Mouse (Mus musculus) G1E (cell line): ENCODE data around the gene Chd5. TPM values are rescaled to one million over a fixed set of nuclear protein-coding genes. Genes with fewer than 3 reads are reported as not detected.
A peak's percentile ranks its signal among the peaks of the same experiment; 100 is the strongest.

Experiments
- ATAC-seq: 2 replicates; pipeline ENCODE4 v1.8.0; 2016; ENCODE audit warnings: mild to moderate bottlenecking; ENCODE audit not compliant: insufficient number of reproducible peaks, poor library complexity, low FRiP score, severe bottlenecking; ENCODE audit errors: extremely low read depth
- DNase-seq: peaks from one replicate; pipeline ENCODE4 v3.0.0; 2012; ENCODE audit warnings: low spot score
- H3K27me3 ChIP-seq: 2 replicates; pipeline ENCODE4 v1.6.1; 2012; ENCODE audit warnings: mild to moderate bottlenecking, low read length, inconsistent platforms; ENCODE audit not compliant: insufficient read depth
- H3K36me3 ChIP-seq: replicated peaks from 2 replicates; pipeline ENCODE3; 2012; ENCODE audit warnings: mild to moderate bottlenecking, inconsistent platforms
- H3K4me1 ChIP-seq: 2 replicates; pipeline ENCODE4 v1.6.1; 2012; ENCODE audit warnings: low read depth, low read length, inconsistent platforms, mixed read lengths; ENCODE audit not compliant: insufficient read depth
- H3K4me3 ChIP-seq: 2 replicates; pipeline ENCODE4 v1.5.1; 2012; ENCODE audit warnings: low read depth, mild to moderate bottlenecking, inconsistent platforms, low read length, moderate library complexity, mixed read lengths
- H3K9me3 ChIP-seq: replicated peaks from 2 replicates; pipeline ENCODE4 v1.6.1; 2012; ENCODE audit warnings: inconsistent platforms
- CTCF ChIP-seq: IDR thresholded peaks from 2 replicates; pipeline ENCODE4 v1.5.1; 2012; ENCODE audit warnings: low read depth, low read length, inconsistent platforms, mixed read lengths
- GATA1 ChIP-seq: IDR thresholded peaks from 2 replicates; pipeline ENCODE4 v1.6.1; 2012; ENCODE audit warnings: borderline replicate concordance, low read length, inconsistent platforms, mixed read lengths
- GATA2 ChIP-seq: IDR thresholded peaks from 2 replicates; pipeline ENCODE4 v1.6.1; 2012; ENCODE audit warnings: low read depth, low read length, inconsistent platforms, borderline replicate concordance
- POLR2AphosphoS5 ChIP-seq: IDR thresholded peaks from 2 replicates; pipeline ENCODE4 v1.6.1; 2012; ENCODE audit warnings: low read depth, low read length, inconsistent platforms; ENCODE audit not compliant: insufficient replicate concordance
- TAL1 ChIP-seq: conservative IDR thresholded peaks from 2 replicates; pipeline ENCODE4 v1.6.1; 2012; ENCODE audit warnings: low read depth, low read length, inconsistent platforms, mixed read lengths
- polyA plus RNA-seq: library from polyadenylated mRNA; stranded (reverse); fragments of >175 nt; gene quantifications from 2 replicates; pipeline ENCODE4 v1.2.3, GENCODE M21; 2012
- total RNA-seq, 2 experiments: library from RNA; stranded (forward) in 1 of 2; stranded (reverse) in 1 of 2; fragments of 200-1000 nt in 1 of 2; fragments of >200 nt in 1 of 2; fragmentation: Nextera tagmentation in 1 of 2; gene quantifications; 2 replicates each; pipeline ENCODE4 v1.2.3; 2014 to 2017

Gene Chd5
- total and polyA plus RNA-seq, 3 experiments: under 0.01 to 0.01 TPM; not detected in 1

GRCm38 (mm10) chr4:152412524-152413080 is 74.2 kb downstream of the Chd5 start:
- DNase-seq: no peak
- H3K27me3 ChIP-seq: no peaks in the 10 kb centered on the region
- H3K9me3 ChIP-seq: peaks cover 93% of the 10 kb centered on the region
- H3K36me3 ChIP-seq: no peaks in the 10 kb centered on the region
- no peak overlapping the region for H3K4me3 ChIP-seq
- ATAC-seq: no peak
- no peak for TF ChIP-seq GATA2
- no peak for TF ChIP-seq CTCF
- no peak for TF ChIP-seq POLR2AphosphoS5
- TF ChIP-seq GATA1: no peak
- no peak for TF ChIP-seq TAL1
- H3K4me1 ChIP-seq: no peaks in the 10 kb centered on the region

- ATAC-seq (no peak), DNase-seq (no peak)
- Histone ChIP-seq H3K9me3 (peaks cover 96% of the 10 kb centered on the region), H3K4me1 (no peaks in the 10 kb centered on the region), H3K27me3 (no peaks in the 10 kb centered on the region), H3K36me3 (no peaks in the 10 kb centered on the region), H3K4me3 (no peak overlapping the region; the same call in 1 of the 2 replicates)
- TF ChIP-seq TAL1 (no peak), CTCF (no peak), GATA1 (no peak), GATA2 (no peak), POLR2AphosphoS5 (no peak)
These were observed 80.0 kb downstream of the Chd5 start for GRCm38 (mm10) chr4:152418229-152419060.

GRCm38 (mm10) chr4:152423576-152423975 is 85.1 kb downstream of the Chd5 start:
- Histone ChIP-seq H3K4me1 (no peaks in the 10 kb centered on the region), H3K27me3 (no peaks in the 10 kb centered on the region), H3K9me3 (peaks cover 94% of the 10 kb centered on the region), H3K36me3 (no peaks in the 10 kb centered on the region), H3K4me3 (no peak overlapping the region)
- ATAC-seq (no peak), DNase-seq (no peak)
- TF ChIP-seq GATA1 (no peak), CTCF (no peak)

GRCm38 (mm10) chr4:152424341-152424740 is 85.9 kb downstream of the Chd5 start:
- Histone ChIP-seq H3K4me1 (no peaks in the 10 kb centered on the region), H3K36me3 (no peaks in the 10 kb centered on the region), H3K4me3 (no peak overlapping the region), H3K9me3 (peaks cover 94% of the 10 kb centered on the region), H3K27me3 (no peaks in the 10 kb centered on the region)
- TF ChIP-seq POLR2AphosphoS5 (no peak), GATA2 (no peak)
- ATAC-seq: no peak
- no peak for DNase-seq

- H3K36me3 ChIP-seq: no peaks in the 10 kb centered on the region
- no peak for DNase-seq
These were observed 86.5 kb downstream of the Chd5 start for GRCm38 (mm10) chr4:152424922-152425321.

GRCm38 (mm10) chr4:152428259-152428658 is 89.8 kb downstream of the Chd5 start:
- H3K36me3 ChIP-seq: no peaks in the 10 kb centered on the region
- no peak for DNase-seq

More at GRCm38 (mm10) chr4:152424922-152425321, 86.5 kb downstream of the Chd5 start:
- TF ChIP-seq TAL1 (no peak), CTCF (0 out of 2 replicates have a peak, but pooled peaks have one; percentile 7), GATA2 (no peak), GATA1 (no peak), POLR2AphosphoS5 (no peak)
- Histone ChIP-seq H3K9me3 (peaks cover 94% of the 10 kb centered on the region), H3K4me3 (no peak overlapping the region), H3K4me1 (no peaks in the 10 kb centered on the region), H3K27me3 (no peaks in the 10 kb centered on the region)
- no peak for ATAC-seq

More at GRCm38 (mm10) chr4:152428259-152428658, 89.8 kb downstream of the Chd5 start:
- Histone ChIP-seq H3K4me1 (no peaks in the 10 kb centered on the region), H3K9me3 (peaks cover 94% of the 10 kb centered on the region), H3K4me3 (no peak overlapping the region), H3K27me3 (no peaks in the 10 kb centered on the region)
- ATAC-seq: no peak
- TF ChIP-seq GATA1 (no peak), GATA2 (no peak), POLR2AphosphoS5 (no peak)
